Mouse (Mus musculus): Measurements from ENCODE around the gene Kirrel3. TPM values are rescaled to one million over a fixed set of nuclear protein-coding genes. Genes with fewer than 3 reads are reported as not detected.

Gene Kirrel3
- polyA plus RNA-seq, 1 experiment = not detected

DNA sequence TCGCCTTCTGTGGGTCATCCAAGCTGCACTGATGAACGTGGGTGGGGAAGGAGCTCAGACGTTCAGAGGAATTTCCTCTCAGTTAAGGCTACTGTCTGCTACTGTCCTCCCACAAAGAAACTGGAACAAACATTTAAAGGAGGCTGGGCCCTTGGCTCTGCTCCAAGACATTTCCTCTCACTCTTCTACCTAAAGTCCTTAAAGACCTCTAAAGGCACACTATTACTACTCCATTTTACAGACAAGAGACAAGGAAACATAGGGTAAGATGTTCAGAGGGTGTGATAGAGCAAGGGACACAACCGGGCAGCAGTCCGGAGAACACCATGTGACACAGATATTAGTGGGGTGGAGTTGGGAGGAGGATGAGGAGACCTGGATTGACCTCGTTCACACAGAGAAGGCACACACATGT is 541.2 kb downstream of the Kirrel3 start:
- H3K4me3 ChIP-seq (ENCODE audit: insufficient read depth, low read depth, low read length) = no peak overlapping the region
- peaks cover 15% of the 10 kb centered on the region for H3K4me1 ChIP-seq (ENCODE audit: control insufficient read depth, insufficient read depth, insufficient read length, low read length)
- no peak overlapping the region for H3K27ac ChIP-seq (replicated peaks; ENCODE audit: low read depth, low read length)

DNA sequence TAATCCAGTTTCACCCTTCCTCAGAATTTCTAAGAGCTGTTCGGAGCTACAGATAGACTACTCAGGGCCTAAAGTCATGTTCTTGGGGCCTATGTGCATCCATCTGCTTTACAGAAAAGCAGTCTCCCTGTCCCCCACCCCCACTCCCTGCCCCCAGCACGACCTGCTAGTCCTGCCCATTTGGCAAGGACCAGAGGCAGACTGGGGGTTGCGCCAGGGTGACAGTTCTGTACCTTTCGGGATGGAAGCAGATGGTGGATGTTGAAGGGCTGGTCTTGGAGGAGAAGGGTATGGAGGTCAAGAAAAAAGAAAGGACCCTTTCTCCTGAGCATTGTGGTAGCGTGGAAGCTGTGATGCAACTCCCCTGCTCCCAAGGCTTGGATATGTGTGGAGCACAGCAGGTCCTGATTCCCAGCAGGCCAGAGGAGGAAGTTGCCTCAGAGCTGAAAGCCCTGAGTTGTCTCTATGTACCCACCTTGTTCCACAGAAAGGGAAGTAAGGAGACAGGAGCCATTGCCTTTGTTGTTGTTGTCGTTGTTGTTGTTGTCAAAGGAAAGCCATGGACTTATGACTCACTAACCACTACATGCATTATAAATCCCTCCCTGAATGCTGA is 541.8 kb downstream of the Kirrel3 start:
- no peak overlapping the region for H3K27ac ChIP-seq (replicated peaks; ENCODE audit: low read depth, low read length)
- H3K4me3 ChIP-seq (ENCODE audit: insufficient read depth, low read depth, low read length) = no peak overlapping the region
- H3K4me1 ChIP-seq (ENCODE audit: control insufficient read depth, insufficient read depth, insufficient read length, low read length) = peaks cover 15% of the 10 kb centered on the region

DNA sequence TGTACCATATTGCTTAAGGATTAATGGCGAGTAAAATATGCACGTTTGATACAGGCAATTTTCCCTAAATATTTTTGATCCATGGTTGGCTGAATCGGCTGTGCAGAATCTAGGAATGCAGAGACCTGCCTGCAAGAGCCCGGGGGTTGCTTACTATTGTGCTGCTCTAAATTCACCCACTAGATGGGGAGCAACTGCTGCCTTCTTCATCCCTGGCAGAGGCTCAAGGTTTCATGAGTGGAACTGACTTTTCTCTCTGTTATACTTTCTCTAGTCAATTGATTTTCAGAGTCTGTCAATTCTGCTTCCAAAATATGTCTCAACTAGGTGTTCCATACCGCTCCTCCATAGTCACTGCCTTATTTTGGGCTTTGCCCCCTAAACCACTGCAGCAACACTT is 545.1 kb downstream of the Kirrel3 start:
- no peak overlapping the region for H3K27ac ChIP-seq (replicated peaks; ENCODE audit: low read depth, low read length)
- H3K4me3 ChIP-seq (ENCODE audit: insufficient read depth, low read depth, low read length) = no peak overlapping the region
- H3K4me1 ChIP-seq (ENCODE audit: control insufficient read depth, insufficient read depth, insufficient read length, low read length) = peaks cover 13% of the 10 kb centered on the region

DNA sequence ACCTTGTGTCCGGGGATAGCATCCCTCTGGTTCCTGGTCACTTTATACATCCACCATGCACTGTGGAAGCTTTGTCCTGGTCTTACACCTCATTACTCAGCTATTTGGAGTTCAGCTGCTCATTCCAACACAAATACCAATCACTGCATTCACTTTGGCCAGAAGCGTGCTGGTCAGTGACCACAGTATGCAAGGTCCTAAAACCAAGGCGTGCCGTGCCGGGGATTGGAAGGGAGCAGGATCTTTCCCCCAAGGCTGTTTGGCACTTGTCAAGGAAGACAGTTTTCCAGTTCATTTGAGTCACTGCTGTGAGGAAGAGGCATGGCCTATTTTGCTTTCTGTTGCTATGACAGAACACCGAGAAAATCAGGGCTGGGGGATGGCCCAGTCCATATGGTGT is 546.8 kb downstream of the Kirrel3 start:
- no peak overlapping the region for H3K27ac ChIP-seq (replicated peaks; ENCODE audit: low read depth, low read length)
- peaks cover 2% of the 10 kb centered on the region; the same call in 1 of the 2 replicates for H3K4me1 ChIP-seq (ENCODE audit: control insufficient read depth, insufficient read depth, insufficient read length, low read length)
- H3K4me3 ChIP-seq (ENCODE audit: insufficient read depth, low read depth, low read length) = no peak overlapping the region

DNA sequence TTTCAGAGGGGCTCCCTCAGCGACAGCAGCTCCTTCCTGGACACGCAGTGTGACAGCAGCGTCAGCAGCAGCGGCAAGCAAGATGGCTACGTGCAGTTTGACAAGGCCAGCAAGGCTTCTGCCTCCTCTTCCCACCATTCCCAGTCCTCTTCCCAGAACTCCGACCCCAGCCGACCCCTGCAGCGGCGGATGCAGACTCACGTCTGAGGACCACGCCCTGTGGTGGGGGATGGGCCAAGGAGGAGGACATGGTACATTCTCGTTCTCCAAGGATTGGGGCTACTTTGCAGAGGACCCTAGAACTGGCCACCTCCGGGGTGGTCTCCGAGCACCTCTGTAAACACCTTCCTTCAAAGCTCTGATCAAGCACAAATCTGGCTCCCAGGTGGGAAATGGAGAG is 549.4 kb downstream of the Kirrel3 start:
- peaks cover 9% of the 10 kb centered on the region; the same call in 1 of the 2 replicates for H3K4me1 ChIP-seq (ENCODE audit: control insufficient read depth, insufficient read depth, insufficient read length, low read length)
- H3K27ac ChIP-seq (replicated peaks; ENCODE audit: low read depth, low read length) = no peak overlapping the region
- no peak overlapping the region for H3K4me3 ChIP-seq (ENCODE audit: insufficient read depth, low read depth, low read length)

DNA sequence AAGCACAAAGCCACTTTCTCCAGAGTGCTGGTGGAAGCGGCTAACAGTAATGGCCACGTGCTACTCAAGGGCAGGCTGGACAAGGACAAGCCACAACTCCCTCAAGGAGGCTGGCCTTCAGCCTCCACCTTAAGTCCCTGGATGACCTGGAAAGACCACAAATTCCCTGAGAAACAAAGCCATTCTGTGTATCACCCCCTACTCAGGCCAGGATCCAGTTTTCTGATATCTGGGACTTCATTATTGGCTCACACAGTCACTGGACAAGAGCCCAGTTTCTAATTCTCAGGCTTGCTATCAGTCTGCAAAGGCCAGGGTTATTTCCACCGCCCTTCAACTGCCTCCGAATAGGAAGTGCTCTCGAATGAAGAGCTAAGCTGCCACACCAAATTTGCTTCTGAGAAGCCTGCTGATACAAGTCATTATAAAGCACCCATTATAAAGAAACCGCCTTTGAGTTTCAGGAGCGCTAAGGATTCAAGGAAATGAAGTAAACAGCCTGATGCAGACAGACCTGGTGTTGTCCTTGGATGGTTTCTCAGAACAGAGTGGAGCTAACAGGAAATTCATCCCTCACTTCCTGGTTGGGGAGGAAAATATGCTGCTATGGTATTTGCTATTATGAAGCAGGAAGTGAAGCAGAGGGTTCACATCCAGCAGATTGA is 553.4 kb downstream of the Kirrel3 start:
- peaks cover 14% of the 10 kb centered on the region; the same call in 1 of the 2 replicates for H3K4me1 ChIP-seq (ENCODE audit: control insufficient read depth, insufficient read depth, insufficient read length, low read length)
- H3K27ac ChIP-seq (replicated peaks; ENCODE audit: low read depth, low read length) = peak overlapping the region; percentile 76
- H3K4me3 ChIP-seq (ENCODE audit: insufficient read depth, low read depth, low read length) = no peak overlapping the region

DNA sequence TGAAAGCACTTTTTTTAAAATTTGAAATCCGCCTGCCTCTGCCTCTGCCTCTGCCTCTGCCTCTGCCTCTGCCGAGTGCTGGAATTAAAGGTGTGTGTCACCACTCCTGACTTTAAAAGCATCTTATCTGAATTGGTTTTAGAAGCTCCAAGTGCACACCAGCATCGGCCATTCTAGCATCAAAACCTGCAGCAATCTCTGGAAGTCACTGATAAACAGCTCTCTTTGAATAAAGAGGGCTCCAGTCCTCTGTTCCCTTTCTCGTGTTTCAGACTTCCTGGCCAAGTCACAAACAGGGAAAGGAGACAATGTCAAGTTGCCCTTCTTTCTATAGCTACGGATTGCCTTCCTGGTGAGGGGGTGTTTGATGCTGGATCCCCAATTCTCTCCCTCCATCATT is 554.2 kb downstream of the Kirrel3 start:
- 0 out of 2 replicates have a peak overlapping the region, but pooled peaks have one; percentile 36 for H3K27ac ChIP-seq (replicated peaks; ENCODE audit: low read depth, low read length)
- H3K4me3 ChIP-seq (ENCODE audit: insufficient read depth, low read depth, low read length) = no peak overlapping the region
- peaks cover 16% of the 10 kb centered on the region for H3K4me1 ChIP-seq (ENCODE audit: control insufficient read depth, insufficient read depth, insufficient read length, low read length)

DNA sequence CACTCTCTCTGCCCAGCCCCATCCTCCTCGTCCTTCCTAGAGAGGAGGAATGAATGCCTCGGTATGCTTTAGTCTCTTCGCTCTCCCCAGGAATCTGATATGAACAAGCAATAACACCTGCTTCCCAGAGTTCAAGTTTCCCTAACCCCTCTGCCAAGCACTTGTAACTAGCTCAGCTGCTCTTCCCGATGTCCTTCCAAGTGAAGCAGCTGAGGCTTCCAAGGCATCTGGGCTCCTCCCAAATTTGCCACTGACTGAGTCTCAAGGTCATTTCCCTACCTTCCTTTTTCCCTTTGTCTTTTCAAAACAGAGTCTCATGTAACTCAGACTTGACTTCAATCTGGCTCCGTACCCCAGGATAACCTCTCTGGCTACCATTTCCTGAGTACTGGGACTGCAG is 555.8 kb downstream of the Kirrel3 start:
- Histone ChIP-seq H3K4me1 (ENCODE audit: control insufficient read depth, insufficient read depth, insufficient read length, low read length) (peaks cover 26% of the 10 kb centered on the region), H3K27ac (replicated peaks; ENCODE audit: low read depth, low read length) (no peak overlapping the region), H3K4me3 (ENCODE audit: insufficient read depth, low read depth, low read length) (no peak overlapping the region)

DNA sequence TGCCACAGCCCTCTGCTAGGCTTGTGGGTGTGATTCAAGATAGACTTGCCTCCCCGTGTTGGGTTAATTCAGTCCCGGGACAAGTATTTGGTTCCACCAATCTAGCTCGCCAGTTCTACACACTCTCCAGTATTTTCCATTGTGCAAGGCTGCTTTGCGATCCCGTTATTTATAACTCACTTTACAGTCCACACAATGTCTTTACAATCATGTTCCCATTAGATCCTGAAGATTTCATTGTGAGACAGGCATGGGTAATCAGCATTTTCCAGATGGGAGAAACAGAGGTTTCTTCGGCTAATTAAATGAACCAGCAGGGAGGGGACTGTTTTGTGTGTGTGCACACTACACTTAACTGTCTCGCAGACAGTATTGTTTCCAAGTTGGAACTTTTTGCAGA is 557.9 kb downstream of the Kirrel3 start:
- H3K4me3 ChIP-seq (ENCODE audit: insufficient read depth, low read depth, low read length) = no peak overlapping the region
- H3K27ac ChIP-seq (replicated peaks; ENCODE audit: low read depth, low read length) = no peak overlapping the region
- H3K4me1 ChIP-seq (ENCODE audit: control insufficient read depth, insufficient read depth, insufficient read length, low read length) = peaks cover 24% of the 10 kb centered on the region

DNA sequence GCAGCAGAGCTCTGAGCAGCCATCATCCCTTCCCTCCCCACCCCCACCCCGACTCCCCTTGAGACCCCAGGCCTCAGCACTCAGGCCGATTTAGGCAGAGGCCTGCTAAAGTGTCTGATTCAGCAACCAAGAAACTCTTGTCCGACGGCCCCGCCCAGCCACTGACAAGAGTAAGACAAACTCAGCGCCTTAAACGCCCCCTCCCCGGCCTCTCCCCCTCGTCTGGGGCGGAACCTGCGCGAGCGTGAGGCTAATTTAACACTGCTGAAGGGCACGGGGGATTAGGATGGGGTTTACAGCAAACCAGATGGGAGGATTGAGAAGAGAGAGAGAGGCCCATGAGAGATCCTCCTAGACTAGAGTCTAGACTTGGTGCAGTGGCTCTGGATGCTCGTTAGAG is 558.8 kb downstream of the Kirrel3 start:
- Histone ChIP-seq H3K4me3 (ENCODE audit: insufficient read depth, low read depth, low read length) (no peak overlapping the region), H3K27ac (replicated peaks; ENCODE audit: low read depth, low read length) (no peak overlapping the region), H3K4me1 (ENCODE audit: control insufficient read depth, insufficient read depth, insufficient read length, low read length) (peaks cover 21% of the 10 kb centered on the region)

DNA sequence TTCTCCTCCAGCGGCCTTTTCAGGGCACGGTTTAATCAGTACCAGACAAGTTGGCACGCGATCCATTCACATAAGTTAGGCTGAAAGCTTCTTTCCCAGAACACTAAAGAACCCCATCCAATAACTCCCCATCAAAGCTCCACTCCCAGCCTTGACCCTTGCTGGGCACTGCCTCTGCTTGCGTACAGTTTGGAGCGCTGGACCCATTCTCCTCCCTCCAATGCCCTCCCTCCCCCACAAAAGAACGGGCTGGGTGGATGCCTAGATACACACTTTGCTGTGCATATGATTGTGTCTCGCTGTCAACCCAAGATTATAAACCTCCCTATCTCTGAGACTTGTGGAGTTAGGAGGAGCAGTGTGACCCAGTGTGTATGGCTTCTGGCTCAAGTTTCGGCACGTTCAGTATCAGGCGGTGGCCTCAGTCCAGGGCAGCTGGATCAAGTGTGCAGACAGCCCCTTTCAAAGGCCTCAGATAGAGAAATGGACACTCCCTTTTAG is 559.4 kb downstream of the Kirrel3 start:
- Histone ChIP-seq H3K27ac (replicated peaks; ENCODE audit: low read depth, low read length) (no peak overlapping the region), H3K4me1 (ENCODE audit: control insufficient read depth, insufficient read depth, insufficient read length, low read length) (peaks cover 17% of the 10 kb centered on the region), H3K4me3 (ENCODE audit: insufficient read depth, low read depth, low read length) (no peak overlapping the region)

DNA sequence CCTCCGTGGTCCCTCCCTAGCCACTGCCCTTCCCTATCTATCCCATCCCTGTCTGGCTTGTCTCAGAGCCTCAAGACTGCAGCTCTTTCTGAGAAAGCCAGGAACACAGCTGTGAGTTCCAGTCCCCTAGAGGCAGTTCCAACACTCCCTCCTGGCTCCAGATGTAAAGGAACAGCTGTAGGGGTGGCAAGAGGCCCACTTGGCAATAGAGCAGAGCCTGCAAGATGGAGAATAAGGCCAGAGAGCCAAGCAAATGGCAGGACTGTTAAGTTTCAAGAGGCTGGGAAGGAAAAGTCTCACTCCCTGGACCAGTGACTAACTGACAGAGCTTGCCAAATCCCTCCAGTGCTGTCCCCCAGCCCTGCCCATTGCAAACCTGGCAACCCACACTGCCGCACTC is 560.1 kb downstream of the Kirrel3 start:
- no peak overlapping the region for H3K4me3 ChIP-seq (ENCODE audit: insufficient read depth, low read depth, low read length)
- peaks cover 15% of the 10 kb centered on the region for H3K4me1 ChIP-seq (ENCODE audit: control insufficient read depth, insufficient read depth, insufficient read length, low read length)
- no peak overlapping the region for H3K27ac ChIP-seq (replicated peaks; ENCODE audit: low read depth, low read length)

DNA sequence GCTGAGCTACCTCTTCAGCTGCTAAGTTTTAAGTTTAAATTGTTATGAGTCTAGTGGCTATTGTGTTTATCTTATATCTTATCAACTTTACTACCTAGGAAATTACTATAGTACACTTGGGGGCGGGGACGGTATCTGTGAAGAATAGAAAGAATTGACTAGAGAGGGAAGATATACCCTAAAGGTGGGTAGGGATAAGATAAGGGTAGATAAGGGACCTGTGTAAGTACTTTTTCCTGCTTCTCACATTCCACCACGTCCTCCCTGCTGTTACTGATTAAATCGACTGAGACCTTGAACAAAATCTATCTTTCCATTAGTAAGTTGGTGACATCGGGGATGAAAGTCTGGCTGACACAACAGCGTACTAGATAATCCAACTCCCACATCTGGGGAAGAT is 562.8 kb downstream of the Kirrel3 start:
- no peak overlapping the region for H3K4me3 ChIP-seq (ENCODE audit: insufficient read depth, low read depth, low read length)
- peaks cover 14% of the 10 kb centered on the region for H3K4me1 ChIP-seq (ENCODE audit: control insufficient read depth, insufficient read depth, insufficient read length, low read length)
- no peak overlapping the region for H3K27ac ChIP-seq (replicated peaks; ENCODE audit: low read depth, low read length)

DNA sequence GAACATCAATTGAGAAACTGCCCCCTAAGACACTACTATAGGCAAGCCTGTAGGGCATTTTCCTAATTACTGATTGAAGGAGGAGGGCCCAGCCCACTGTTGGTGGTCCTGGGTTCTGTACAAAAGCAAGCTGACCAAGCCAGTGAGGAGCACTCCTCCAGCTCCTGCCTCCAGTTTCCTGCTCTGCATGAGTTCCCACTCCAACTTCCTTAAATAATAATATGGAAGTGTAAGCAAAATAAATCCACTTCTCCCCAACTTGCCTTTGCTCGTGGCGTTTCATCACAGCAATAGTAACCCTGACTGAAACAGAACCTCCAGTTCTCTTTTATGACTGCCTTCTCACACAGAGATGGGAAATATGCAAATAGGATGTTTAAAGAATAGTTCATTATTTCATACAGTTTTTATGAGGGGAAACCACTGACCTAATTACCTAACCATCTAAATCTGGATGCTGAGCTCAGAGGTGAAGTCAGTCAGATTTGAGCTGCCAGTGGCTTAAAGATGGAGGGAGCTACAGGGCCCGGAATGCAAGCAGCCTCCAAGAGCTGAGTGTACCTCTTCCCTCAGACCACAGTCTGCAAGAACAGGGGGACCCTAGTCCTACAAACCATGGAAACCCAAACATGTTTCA is 564.3 kb downstream of the Kirrel3 start:
- peak overlapping the region; percentile 23; the same call in 1 of the 2 replicates for H3K27ac ChIP-seq (replicated peaks; ENCODE audit: low read depth, low read length)
- peaks cover 10% of the 10 kb centered on the region for H3K4me1 ChIP-seq (ENCODE audit: control insufficient read depth, insufficient read depth, insufficient read length, low read length)
- H3K4me3 ChIP-seq (ENCODE audit: insufficient read depth, low read depth, low read length) = no peak overlapping the region

DNA sequence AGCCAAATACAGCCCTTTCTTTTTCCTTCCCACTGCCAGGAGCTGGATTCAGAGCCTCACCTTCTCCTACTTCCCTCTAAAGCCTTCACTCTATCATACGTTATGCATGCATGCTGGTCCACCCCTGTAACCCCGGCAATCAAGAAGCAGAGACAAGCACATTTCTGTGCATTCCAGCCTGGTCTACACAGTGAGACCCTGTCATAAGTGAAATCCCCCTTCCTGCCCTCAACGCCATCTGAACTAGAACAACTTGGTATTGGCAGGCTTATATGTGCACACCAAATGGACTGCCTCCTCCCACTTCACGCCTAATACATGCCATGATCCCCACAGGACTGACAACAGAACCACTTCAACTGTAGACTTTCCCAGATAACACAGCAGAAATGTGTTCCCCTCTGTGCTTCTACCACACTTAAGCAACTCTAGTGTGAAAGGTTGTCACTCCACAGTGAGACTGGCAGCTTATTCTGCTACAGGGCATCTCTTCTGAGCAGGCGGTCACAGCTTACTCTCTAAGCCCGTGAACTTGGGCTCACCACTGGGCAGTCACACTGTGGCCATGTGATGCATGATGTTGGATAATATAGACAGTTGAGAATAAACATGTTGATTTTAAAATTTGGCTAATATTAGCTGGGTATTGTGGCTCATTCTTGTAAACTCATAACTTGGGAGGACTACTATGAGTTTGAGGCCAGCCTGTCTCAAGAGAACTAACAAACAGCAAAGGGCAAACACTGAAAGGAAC is 565.2 kb downstream of the Kirrel3 start:
- H3K4me1 ChIP-seq (ENCODE audit: control insufficient read depth, insufficient read depth, insufficient read length, low read length) = peaks cover 5% of the 10 kb centered on the region
- H3K27ac ChIP-seq (replicated peaks; ENCODE audit: low read depth, low read length) = peak overlapping the region; percentile 23; the same call in 1 of the 2 replicates
- no peak overlapping the region for H3K4me3 ChIP-seq (ENCODE audit: insufficient read depth, low read depth, low read length)

Measured in brown adipose tissue, adult 24 weeks (tissue).